Mouse (Mus musculus): ENCODE measurements around the gene Mfn2. TPM values are rescaled to one million over a fixed set of nuclear protein-coding genes. Genes with fewer than 3 reads are reported as not detected.
"Not testable (repeated sequence)": the region's sequence is repeated elsewhere in the genome, so short reads cannot be mapped to it uniquely, and the experiment has no call there.

Gene Mfn2
- polyA plus RNA-seq, 1 experiment from 2014 or later: 39.0 TPM

- ATAC-seq (replicated peaks; ENCODE audit: low FRiP score): no peak
- peaks cover 23% of the 10 kb centered on the region for H3K4me1 ChIP-seq
- H3K27ac ChIP-seq: no peak overlapping the region
- H3K4me3 ChIP-seq (replicated peaks): no peak overlapping the region
- H3K9me3 ChIP-seq (replicated peaks): 0 out of 2 replicates have a peak, but pooled peaks cover 2% of the 10 kb centered on the region
- H3K9ac ChIP-seq: no peak overlapping the region
- H3K27me3 ChIP-seq: no peaks in the 10 kb centered on the region
- no peak overlapping the region for H3K4me2 ChIP-seq
- H3K36me3 ChIP-seq: peaks cover 53% of the 10 kb centered on the region
- WGBS: 91% methylated on average over 9 of the region's 9 CpGs
These were observed 38.4 kb downstream of the Mfn2 start for GRCm38 (mm10) chr4:147866056-147866455.

GRCm38 (mm10) chr4:147865651-147866050 is 38.9 kb downstream of the Mfn2 start:
- Histone ChIP-seq H3K27me3 (no peaks in the 10 kb centered on the region), H3K36me3 (peaks cover 55% of the 10 kb centered on the region), H3K4me1 (peaks cover 23% of the 10 kb centered on the region), H3K9ac (no peak overlapping the region), H3K4me3 (replicated peaks) (no peak overlapping the region), H3K4me2 (no peak overlapping the region), H3K27ac (no peak overlapping the region), H3K9me3 (replicated peaks) (no peaks in the 10 kb centered on the region)
- no peak for ATAC-seq (replicated peaks; ENCODE audit: low FRiP score)
- 91% methylated on average over 6 of the region's 6 CpGs for WGBS

- H3K4me3 ChIP-seq (replicated peaks): no peak overlapping the region
- 85% methylated on average over 3 of the region's 3 CpGs for WGBS
- no peak overlapping the region for H3K4me2 ChIP-seq
- ATAC-seq (replicated peaks; ENCODE audit: low FRiP score): no peak
- peaks cover under 1% of the 10 kb centered on the region for H3K4me1 ChIP-seq
- H3K27me3 ChIP-seq: no peaks in the 10 kb centered on the region
- H3K27ac ChIP-seq: no peak overlapping the region
- H3K36me3 ChIP-seq: peaks cover 62% of the 10 kb centered on the region
- no peak overlapping the region for H3K9ac ChIP-seq
- H3K9me3 ChIP-seq (replicated peaks): no peaks in the 10 kb centered on the region
These were observed 42.5 kb downstream of the Mfn2 start for GRCm38 (mm10) chr4:147862051-147862450.

GRCm38 (mm10) chr4:147850776-147851175 is 53.7 kb downstream of the Mfn2 start:
- WGBS: 71% methylated on average over 2 of the region's 2 CpGs
- H3K4me1 ChIP-seq: peaks cover 5% of the 10 kb centered on the region; the same call in 1 of the 2 replicates
- ATAC-seq (replicated peaks; ENCODE audit: low FRiP score): no peak
- H3K36me3 ChIP-seq: peaks cover 4% of the 10 kb centered on the region
- H3K27me3 ChIP-seq: no peaks in the 10 kb centered on the region
- H3K4me3 ChIP-seq (replicated peaks): no peak overlapping the region
- H3K4me2 ChIP-seq: no peak overlapping the region
- H3K27ac ChIP-seq: no peak overlapping the region
- no peak overlapping the region for H3K9ac ChIP-seq
- no peaks in the 10 kb centered on the region for H3K9me3 ChIP-seq (replicated peaks)

GRCm38 (mm10) chr4:147848584-147848991 is 55.9 kb downstream of the Mfn2 start:
- Histone ChIP-seq H3K27me3 (no peaks in the 10 kb centered on the region), H3K36me3 (peaks cover 25% of the 10 kb centered on the region), H3K4me2 (peak overlapping the region; percentile 67), H3K27ac (peak overlapping the region; percentile 38), H3K9me3 (replicated peaks) (peaks cover 8% of the 10 kb centered on the region; the same call in 1 of the 2 replicates), H3K4me1 (peaks cover 5% of the 10 kb centered on the region; the same call in 1 of the 2 replicates), H3K4me3 (replicated peaks) (peak overlapping the region; percentile 84), H3K9ac (peak overlapping the region; percentile 63)
- ATAC-seq (replicated peaks; ENCODE audit: low FRiP score): peak; percentile 83
- WGBS: 8% methylated on average over 4 of the region's 4 CpGs

- H3K27ac ChIP-seq: peak within 1 kb of the TSS; percentile 64
- peak within 1 kb of the TSS; percentile 63 for H3K9ac ChIP-seq
- ATAC-seq (replicated peaks; ENCODE audit: low FRiP score): peak; percentile 95
- WGBS: 3% methylated on average over 23 of the region's 23 CpGs
- peak within 1 kb of the TSS; percentile 84 for H3K4me3 ChIP-seq (replicated peaks)
- H3K27me3 ChIP-seq: no peaks in the 10 kb centered on the region
- peaks cover 12% of the 10 kb centered on the region; the same call in 1 of the 2 replicates for H3K9me3 ChIP-seq (replicated peaks)
- H3K4me1 ChIP-seq: peaks cover 5% of the 10 kb centered on the region; the same call in 1 of the 2 replicates
- peak within 1 kb of the TSS; percentile 67 for H3K4me2 ChIP-seq
- H3K36me3 ChIP-seq: peaks cover 32% of the 10 kb centered on the region
These were observed 56.6 kb downstream of the Mfn2 start, which contains the start of gene Zfp933 for GRCm38 (mm10) chr4:147847614-147848583. TSS of gene Zfp933 (minus strand) at chr4:147848366.

- Histone ChIP-seq H3K9me3 (replicated peaks) (peaks cover 25% of the 10 kb centered on the region), H3K27ac (no peak overlapping the region), H3K4me2 (no peak overlapping the region), H3K9ac (no peak overlapping the region), H3K36me3 (peaks cover 59% of the 10 kb centered on the region), H3K4me3 (replicated peaks) (no peak overlapping the region), H3K4me1 (peaks cover 5% of the 10 kb centered on the region; the same call in 1 of the 2 replicates), H3K27me3 (no peaks in the 10 kb centered on the region)
- no peak for ATAC-seq (replicated peaks; ENCODE audit: low FRiP score)
- WGBS: 97% methylated on average over 3 of the region's 3 CpGs
These were observed 61.6 kb downstream of the Mfn2 start for GRCm38 (mm10) chr4:147842871-147843270.

- H3K27ac ChIP-seq; H3K4me3 ChIP-seq (replicated peaks); ATAC-seq (replicated peaks; ENCODE audit: low FRiP score); H3K9ac ChIP-seq; H3K4me1 ChIP-seq; H3K4me2 ChIP-seq; H3K27me3 ChIP-seq: not testable (repeated sequence)
- H3K9me3 ChIP-seq (replicated peaks): peaks cover 20% of the 10 kb centered on the region
- WGBS: 97% methylated on average over 22 of the region's 26 CpGs
- peaks cover 41% of the 10 kb centered on the region for H3K36me3 ChIP-seq
These were observed 65.2 kb downstream of the Mfn2 start for GRCm38 (mm10) chr4:147839282-147839681.

- H3K4me3 ChIP-seq (replicated peaks): no peak overlapping the region
- H3K4me2 ChIP-seq: no peak overlapping the region
- no peak for ATAC-seq (replicated peaks; ENCODE audit: low FRiP score)
- H3K9me3 ChIP-seq (replicated peaks): peaks cover 76% of the 10 kb centered on the region
- no peaks in the 10 kb centered on the region for H3K4me1 ChIP-seq
- WGBS: 95% methylated on average over 4 of the region's 4 CpGs
- no peak overlapping the region for H3K9ac ChIP-seq
- no peaks in the 10 kb centered on the region for H3K27me3 ChIP-seq
- H3K36me3 ChIP-seq: peaks cover 63% of the 10 kb centered on the region
- H3K27ac ChIP-seq: no peak overlapping the region
These were observed 80.1 kb downstream of the Mfn2 start for GRCm38 (mm10) chr4:147824389-147824788.

Other genes starting within 250 kb of the Mfn2 start
- not detected in 2 replicates for gene Zfp534, start 202.2 kb downstream of the Mfn2 start, polyA plus RNA-seq (2015; fragmentation: Nextera tagmentation; extraction: Ambion mirVana)
- 8.3 and 9.1 TPM in 2 replicates for gene Zfp984, start 94.9 kb downstream of the Mfn2 start, polyA plus RNA-seq (2015; fragmentation: Nextera tagmentation; extraction: Ambion mirVana)
- 4.8 and 5.6 TPM in 2 replicates for gene Zfp933, start 56.3 kb downstream of the Mfn2 start, polyA plus RNA-seq (2015; fragmentation: Nextera tagmentation; extraction: Ambion mirVana)
- gene Miip, start 35.9 kb downstream of the Mfn2 start, polyA plus RNA-seq (2015; fragmentation: Nextera tagmentation; extraction: Ambion mirVana): 45.2 and 51.3 TPM in 2 replicates
- 12.8 and 12.9 TPM in 2 replicates for gene Fv1, start 35.7 kb downstream of the Mfn2 start, polyA plus RNA-seq (2015; fragmentation: Nextera tagmentation; extraction: Ambion mirVana)
- gene Plod1, start 32.1 kb upstream of the Mfn2 start, polyA plus RNA-seq (2015; fragmentation: Nextera tagmentation; extraction: Ambion mirVana): 47.2 and 56.0 TPM in 2 replicates
- gene 2510039O18Rik, start 36.2 kb upstream of the Mfn2 start, polyA plus RNA-seq (2015; fragmentation: Nextera tagmentation; extraction: Ambion mirVana): 15.3 and 17.0 TPM in 2 replicates
- gene Nppb, start 81.1 kb upstream of the Mfn2 start, polyA plus RNA-seq (2015; fragmentation: Nextera tagmentation; extraction: Ambion mirVana): not detected in 2 replicates
- gene Nppa, start 96.0 kb upstream of the Mfn2 start, polyA plus RNA-seq (2015; fragmentation: Nextera tagmentation; extraction: Ambion mirVana): 0.31 TPM in 1 of 2 replicates, not detected in the other
- gene Clcn6, start 134.1 kb upstream of the Mfn2 start, polyA plus RNA-seq (2015; fragmentation: Nextera tagmentation; extraction: Ambion mirVana): 6.4 and 6.6 TPM in 2 replicates
- gene Mthfr, start 134.4 kb upstream of the Mfn2 start, polyA plus RNA-seq (2015; fragmentation: Nextera tagmentation; extraction: Ambion mirVana): 23.6 and 24.1 TPM in 2 replicates
- 20.6 and 24.4 TPM in 2 replicates for gene Agtrap, start 183.3 kb upstream of the Mfn2 start, polyA plus RNA-seq (2015; fragmentation: Nextera tagmentation; extraction: Ambion mirVana)
- gene Mad2l2, start 225.7 kb upstream of the Mfn2 start, polyA plus RNA-seq (2015; fragmentation: Nextera tagmentation; extraction: Ambion mirVana): 65.5 and 69.8 TPM in 2 replicates
- 0.46 and 0.62 TPM in 2 replicates for gene Draxin, start 226.0 kb upstream of the Mfn2 start, polyA plus RNA-seq (2015; fragmentation: Nextera tagmentation; extraction: Ambion mirVana)
- gene Fbxo6, start 247.4 kb upstream of the Mfn2 start, polyA plus RNA-seq (2015; fragmentation: Nextera tagmentation; extraction: Ambion mirVana): 15.5 and 19.9 TPM in 2 replicates